Mouse (Mus musculus): ENCODE data around the gene Gsg1. TPM values are rescaled to one million over a fixed set of nuclear protein-coding genes. Genes with fewer than 3 reads are reported as not detected.
A peak's percentile ranks its signal among the peaks of the same experiment; 100 is the strongest.

Gsg1 gene
- polyA plus RNA-seq, 1 experiment from 2014 or later: 0.45 TPM

GRCm38 (mm10) chr6:135252728-135253077 lies 1.4 kb downstream of the Gsg1 start:
- ATAC-seq (ENCODE audit: low FRiP score, low read depth): peak; percentile 90
- Histone ChIP-seq H3K27ac (replicated peaks) (peak overlapping the region; percentile 35), H3K27me3 (peaks cover 27% of the 10 kb centered on the region), H3K4me2 (replicated peaks) (peak overlapping the region; percentile 53), H3K9me3 (peaks cover 3% of the 10 kb centered on the region; the same call in 1 of the 2 replicates), H3K9ac (replicated peaks) (peak overlapping the region; percentile 15; the same call in 1 of the 2 replicates), H3K36me3 (no peaks in the 10 kb centered on the region), H3K4me1 (peaks cover 20% of the 10 kb centered on the region), H3K4me3 (peak overlapping the region; percentile 25)
- 2% methylated on average over 16 of the region's 16 CpGs for WGBS

- peaks cover 3% of the 10 kb centered on the region; the same call in 1 of the 2 replicates for H3K9me3 ChIP-seq
- 44% methylated on average over 24 of the region's 24 CpGs for WGBS
- no peaks in the 10 kb centered on the region for H3K36me3 ChIP-seq
- H3K27ac ChIP-seq (replicated peaks): peak overlapping the region; percentile 35
- peaks cover 20% of the 10 kb centered on the region for H3K4me1 ChIP-seq
- H3K27me3 ChIP-seq: peaks cover 27% of the 10 kb centered on the region
- peak overlapping the region; percentile 53 for H3K4me2 ChIP-seq (replicated peaks)
- peak overlapping the region; percentile 25 for H3K4me3 ChIP-seq
- ATAC-seq (ENCODE audit: low FRiP score, low read depth): peak; percentile 77
- H3K9ac ChIP-seq (replicated peaks): peak overlapping the region; percentile 15; the same call in 1 of the 2 replicates
Measured at GRCm38 (mm10) chr6:135251849-135252727, 2.1 kb downstream of the Gsg1 start.

DNA sequence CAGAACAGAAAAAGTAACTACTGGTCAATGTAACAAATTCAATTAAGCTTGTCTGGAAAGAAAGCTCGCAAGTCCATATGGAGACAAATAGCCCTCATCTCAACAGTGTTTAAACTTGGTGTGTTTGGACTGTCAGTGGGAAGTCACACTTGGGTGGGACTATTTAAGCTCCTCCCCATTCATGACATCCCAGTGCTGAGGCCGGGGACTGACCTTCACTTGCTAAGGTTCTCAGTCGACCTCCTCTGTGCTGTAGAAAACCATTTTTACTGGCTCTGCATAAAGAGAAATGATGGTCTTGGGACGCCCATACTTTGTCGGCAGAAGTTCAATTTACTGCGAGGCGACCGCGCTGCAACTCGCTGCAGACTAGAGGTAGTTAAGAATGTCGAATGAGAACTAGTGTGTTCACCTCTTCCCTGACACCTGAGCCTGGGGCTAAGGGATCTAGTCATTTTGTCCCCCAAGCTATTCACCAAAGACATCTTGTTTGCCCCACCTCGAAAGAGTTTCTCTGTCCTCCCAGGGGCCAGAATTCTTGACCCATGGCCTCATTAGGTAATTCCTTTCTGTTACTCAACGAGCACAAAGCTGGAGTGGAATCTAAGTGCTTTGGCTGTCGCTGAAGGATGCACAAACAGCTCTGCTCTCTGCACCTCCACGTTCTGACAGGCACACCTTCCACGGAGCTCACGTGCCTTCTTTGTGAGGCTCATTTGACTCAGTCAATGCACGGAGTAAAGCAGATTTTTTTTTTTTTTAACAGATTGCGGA lies 3.0 kb downstream of the Gsg1 start:
- Histone ChIP-seq H3K36me3 (no peaks in the 10 kb centered on the region), H3K9me3 (peaks cover 3% of the 10 kb centered on the region; the same call in 1 of the 2 replicates), H3K4me3 (no peak overlapping the region), H3K4me2 (replicated peaks) (no peak overlapping the region; the same call in 1 of the 2 replicates), H3K9ac (replicated peaks) (no peak overlapping the region), H3K27me3 (peaks cover 27% of the 10 kb centered on the region), H3K27ac (replicated peaks) (no peak overlapping the region), H3K4me1 (peaks cover 20% of the 10 kb centered on the region)
- no peak for ATAC-seq (ENCODE audit: low FRiP score, low read depth)
- 71% methylated on average over 19 of the region's 19 CpGs for WGBS

GRCm38 (mm10) chr6:135249846-135250531 lies 4.2 kb downstream of the Gsg1 start:
- 63% methylated on average over 19 of the region's 19 CpGs for WGBS
- H3K4me1 ChIP-seq: peaks cover 25% of the 10 kb centered on the region
- H3K36me3 ChIP-seq: no peaks in the 10 kb centered on the region
- no peaks in the 10 kb centered on the region for H3K9me3 ChIP-seq
- 0 out of 2 replicates have a peak, but pooled peaks have one; percentile 20 for ATAC-seq (ENCODE audit: low FRiP score, low read depth)
- no peak overlapping the region for H3K4me2 ChIP-seq (replicated peaks)
- no peak overlapping the region for H3K9ac ChIP-seq (replicated peaks)
- no peak overlapping the region for H3K4me3 ChIP-seq
- peaks cover 27% of the 10 kb centered on the region for H3K27me3 ChIP-seq
- H3K27ac ChIP-seq (replicated peaks): no peak overlapping the region

- H3K9me3 ChIP-seq: no peaks in the 10 kb centered on the region
- no peaks in the 10 kb centered on the region for H3K36me3 ChIP-seq
- no peak overlapping the region for H3K4me2 ChIP-seq (replicated peaks)
- no peak for ATAC-seq (ENCODE audit: low FRiP score, low read depth)
- H3K27me3 ChIP-seq: peaks cover 27% of the 10 kb centered on the region
- no peak overlapping the region for H3K9ac ChIP-seq (replicated peaks)
- H3K4me1 ChIP-seq: peaks cover 24% of the 10 kb centered on the region
- WGBS: 70% methylated on average over 6 of the region's 6 CpGs
- no peak overlapping the region for H3K4me3 ChIP-seq
- no peak overlapping the region for H3K27ac ChIP-seq (replicated peaks)
Measured at GRCm38 (mm10) chr6:135247861-135248260, 6.3 kb downstream of the Gsg1 start.

DNA sequence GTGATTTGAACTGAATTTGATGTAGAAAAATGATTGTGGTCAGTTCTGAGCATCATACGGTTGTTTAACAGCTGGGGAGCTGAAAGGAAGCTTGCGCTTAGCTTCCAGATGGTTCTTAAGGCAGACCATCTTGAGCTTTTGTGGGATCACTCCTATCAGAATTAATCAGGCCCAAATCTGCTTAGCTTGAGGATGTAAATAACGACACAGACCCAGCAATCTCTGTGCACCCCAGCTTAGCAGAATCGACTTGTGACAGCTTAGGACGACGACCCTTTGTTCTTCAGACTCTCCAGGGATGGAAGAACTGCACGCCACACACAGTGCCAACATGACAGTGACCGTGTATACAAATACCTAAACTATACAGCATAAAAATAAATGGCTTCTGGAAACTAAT lies 8.6 kb downstream of the Gsg1 start:
- Histone ChIP-seq H3K36me3 (no peaks in the 10 kb centered on the region), H3K4me3 (no peak overlapping the region), H3K27ac (replicated peaks) (no peak overlapping the region), H3K9ac (replicated peaks) (no peak overlapping the region), H3K27me3 (peaks cover 15% of the 10 kb centered on the region), H3K4me1 (peaks cover 5% of the 10 kb centered on the region; the same call in 1 of the 2 replicates), H3K9me3 (no peaks in the 10 kb centered on the region), H3K4me2 (replicated peaks) (no peak overlapping the region)
- WGBS: 42% methylated on average over 8 of the region's 8 CpGs
- ATAC-seq (ENCODE audit: low FRiP score, low read depth): 0 out of 2 replicates have a peak, but pooled peaks have one; percentile 47

DNA sequence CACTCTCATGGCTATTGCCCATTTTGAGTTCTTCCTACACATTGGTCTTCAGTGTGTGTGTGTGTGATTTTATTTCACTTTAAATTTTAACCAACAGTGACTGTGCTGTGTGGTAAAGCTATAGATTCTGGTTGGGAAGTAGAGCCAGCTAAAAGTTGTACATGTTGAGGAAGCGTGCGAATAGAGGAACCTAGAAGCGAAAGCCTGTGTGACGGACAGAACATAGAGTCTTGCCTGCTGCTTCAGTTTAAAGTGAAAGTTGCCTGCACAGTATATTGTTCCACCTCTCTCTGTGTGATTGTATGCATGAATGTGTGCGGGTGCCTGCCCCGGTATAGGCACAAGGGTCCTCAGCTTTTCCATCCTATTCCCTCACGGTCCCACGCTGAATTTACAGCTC lies 13.8 kb downstream of the Gsg1 start:
- 96% methylated on average over 8 of the region's 8 CpGs for WGBS
- no peaks in the 10 kb centered on the region for H3K9me3 ChIP-seq
- no peaks in the 10 kb centered on the region; the same call in 1 of the 2 replicates for H3K27me3 ChIP-seq
- ATAC-seq (ENCODE audit: low FRiP score, low read depth): no peak
- no peak overlapping the region for H3K4me2 ChIP-seq (replicated peaks)
- no peak overlapping the region for H3K4me3 ChIP-seq
- H3K4me1 ChIP-seq: no peaks in the 10 kb centered on the region
- H3K9ac ChIP-seq (replicated peaks): no peak overlapping the region
- no peaks in the 10 kb centered on the region for H3K36me3 ChIP-seq
- H3K27ac ChIP-seq (replicated peaks): no peak overlapping the region

DNA sequence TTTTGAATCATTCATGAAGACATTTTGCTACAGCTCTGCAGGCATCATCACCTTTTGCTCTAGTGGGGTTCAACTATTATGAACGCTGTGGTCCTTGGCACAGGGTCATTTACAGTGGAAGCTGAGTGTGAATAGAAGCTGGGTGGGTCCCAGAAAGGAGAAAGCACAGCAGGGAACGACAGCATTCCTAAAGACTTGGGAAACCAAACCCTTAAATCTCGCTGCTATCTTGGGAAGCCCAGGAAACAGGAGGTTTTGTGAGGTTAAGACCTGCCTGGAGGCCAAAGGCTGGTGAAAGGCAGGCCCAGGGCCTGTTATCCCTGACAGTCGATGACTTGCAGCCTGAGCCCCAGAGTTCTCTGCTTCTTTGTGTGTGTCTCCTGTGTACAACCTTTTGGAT lies 15.9 kb downstream of the Gsg1 start:
- H3K9ac ChIP-seq (replicated peaks): no peak overlapping the region
- no peaks in the 10 kb centered on the region; the same call in 1 of the 2 replicates for H3K27me3 ChIP-seq
- no peak overlapping the region for H3K4me3 ChIP-seq
- no peak overlapping the region for H3K27ac ChIP-seq (replicated peaks)
- ATAC-seq (ENCODE audit: low FRiP score, low read depth): no peak
- WGBS: 57% methylated on average over 4 of the region's 4 CpGs
- H3K36me3 ChIP-seq: peaks cover 14% of the 10 kb centered on the region; the same call in 1 of the 2 replicates
- H3K4me1 ChIP-seq: no peaks in the 10 kb centered on the region
- no peak overlapping the region for H3K4me2 ChIP-seq (replicated peaks)
- no peaks in the 10 kb centered on the region for H3K9me3 ChIP-seq

- Histone ChIP-seq H3K27me3 (no peaks in the 10 kb centered on the region; the same call in 1 of the 2 replicates), H3K4me2 (replicated peaks) (no peak overlapping the region), H3K9ac (replicated peaks) (no peak overlapping the region), H3K4me3 (no peak overlapping the region), H3K9me3 (no peaks in the 10 kb centered on the region), H3K4me1 (no peaks in the 10 kb centered on the region), H3K36me3 (peaks cover 23% of the 10 kb centered on the region; the same call in 1 of the 2 replicates), H3K27ac (replicated peaks) (no peak overlapping the region)
- 81% methylated on average over 14 of the region's 14 CpGs for WGBS
- no peak for ATAC-seq (ENCODE audit: low FRiP score, low read depth)
Measured at GRCm38 (mm10) chr6:135237326-135237725, 16.8 kb downstream of the Gsg1 start.

DNA sequence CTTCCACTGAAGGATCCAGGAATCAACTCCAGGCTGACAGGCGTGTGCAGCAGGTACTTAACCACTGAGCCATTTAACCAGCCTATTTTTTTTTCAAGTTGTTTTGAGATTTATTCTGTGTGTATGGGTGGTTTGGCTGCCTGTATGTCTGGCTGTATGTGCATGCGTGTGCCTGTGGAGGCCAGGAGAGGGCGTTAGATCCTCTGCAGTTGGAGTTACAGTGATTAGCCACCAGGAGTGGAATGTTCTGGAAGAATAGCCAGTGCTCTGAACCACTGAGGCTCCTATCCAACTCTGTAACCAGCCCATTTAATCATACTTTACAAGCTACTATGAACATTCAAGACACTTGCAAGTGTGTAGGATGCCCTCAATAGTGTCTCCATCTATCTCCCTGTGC lies 17.6 kb downstream of the Gsg1 start:
- no peak overlapping the region for H3K4me2 ChIP-seq (replicated peaks)
- H3K4me1 ChIP-seq: no peaks in the 10 kb centered on the region
- H3K27me3 ChIP-seq: no peaks in the 10 kb centered on the region; the same call in 1 of the 2 replicates
- H3K36me3 ChIP-seq: peaks cover 30% of the 10 kb centered on the region
- no peaks in the 10 kb centered on the region for H3K9me3 ChIP-seq
- H3K27ac ChIP-seq (replicated peaks): no peak overlapping the region
- ATAC-seq (ENCODE audit: low FRiP score, low read depth): no peak
- no peak overlapping the region for H3K4me3 ChIP-seq
- 90% methylated on average over 3 of the region's 3 CpGs for WGBS
- no peak overlapping the region for H3K9ac ChIP-seq (replicated peaks)

- H3K4me1 ChIP-seq: no peaks in the 10 kb centered on the region
- no peak overlapping the region for H3K4me2 ChIP-seq (replicated peaks)
- no peak overlapping the region for H3K4me3 ChIP-seq
- no peaks in the 10 kb centered on the region for H3K9me3 ChIP-seq
- no peak overlapping the region for H3K27ac ChIP-seq (replicated peaks)
- no peak overlapping the region for H3K9ac ChIP-seq (replicated peaks)
- peaks cover 31% of the 10 kb centered on the region for H3K36me3 ChIP-seq
- no peaks in the 10 kb centered on the region for H3K27me3 ChIP-seq
- 89% methylated on average over 3 of the region's 3 CpGs for WGBS
- no peak for ATAC-seq (ENCODE audit: low FRiP score, low read depth)
Measured at GRCm38 (mm10) chr6:135235742-135236141, 18.4 kb downstream of the Gsg1 start.

Measured in midbrain, embryonic 12.5 days (tissue).